Mouse (Mus musculus) liver, adult 2 months (tissue): ENCODE data around the gene Katnal1.

ENCODE experiments used
- CTCF ChIP-seq: fragments of 200-500 bp; IDR thresholded peaks from 2 replicates; pipeline ENCODE4 v1.5.1; 2011; ENCODE audit warnings: low read depth, low read length, control low read depth
- POLR2A ChIP-seq: fragments of 200-500 bp; IDR thresholded peaks from 2 replicates; pipeline ENCODE4 v1.6.1; 2011; ENCODE audit warnings: low read length, control low read depth; ENCODE audit not compliant: insufficient read depth; ENCODE audit errors: extremely low read depth

- TF ChIP-seq CTCF (no peak), POLR2A (no peak)
Observed at GRCm38 (mm10) chr5:148950064-148950463, 20.9 kb upstream of the Katnal1 start.
